Mouse (Mus musculus) macrophage (primary cell): ENCODE data around the gene Hipk4. TPM values are rescaled to one million over a fixed set of nuclear protein-coding genes. Genes with fewer than 3 reads are reported as not detected.

Experiments
- H3K27ac ChIP-seq: fragments of 350-480 bp; formaldehyde crosslinking; 2 replicates; pipeline ENCODE4 v1.9.0; 2021
- H3K36me3 ChIP-seq: fragments of 350-480 bp; formaldehyde crosslinking; 2 replicates; pipeline ENCODE4 v1.9.0; 2021; ENCODE audit errors: inconsistent target
- H3K4me3 ChIP-seq: fragments of 350-480 bp; formaldehyde crosslinking; 2 replicates; pipeline ENCODE4 v1.9.0; 2021; ENCODE audit errors: inconsistent target
- H3K79me2 ChIP-seq: fragments of 350-480 bp; formaldehyde crosslinking; 2 replicates; pipeline ENCODE4 v1.9.0; 2021; ENCODE audit errors: inconsistent target
- WGBS: methylation state at CpG from one replicate; pipeline ENCODE4 v1.1.7; 2026; ENCODE audit warnings: inconsistent platforms; ENCODE audit not compliant: missing documents; 5-methylcytosine and 5-hydroxymethylcytosine counted together
- polyA plus RNA-seq: library from polyadenylated mRNA; stranded (reverse); fragments of 250-400 nt; gene quantifications from 3 replicates; pipeline ENCODE4 v1.2.4, GENCODE M21; 2018; ENCODE audit warnings: inconsistent platforms

Hipk4 gene
- polyA plus RNA-seq, 1 experiment from 2014 or later, result 0.04 TPM

- 85% methylated on average over 2 of the region's 2 CpGs for WGBS
These were observed 12.3 kb upstream of the Hipk4 start for GRCm38 (mm10) chr7:27510809-27511208.

DNA sequence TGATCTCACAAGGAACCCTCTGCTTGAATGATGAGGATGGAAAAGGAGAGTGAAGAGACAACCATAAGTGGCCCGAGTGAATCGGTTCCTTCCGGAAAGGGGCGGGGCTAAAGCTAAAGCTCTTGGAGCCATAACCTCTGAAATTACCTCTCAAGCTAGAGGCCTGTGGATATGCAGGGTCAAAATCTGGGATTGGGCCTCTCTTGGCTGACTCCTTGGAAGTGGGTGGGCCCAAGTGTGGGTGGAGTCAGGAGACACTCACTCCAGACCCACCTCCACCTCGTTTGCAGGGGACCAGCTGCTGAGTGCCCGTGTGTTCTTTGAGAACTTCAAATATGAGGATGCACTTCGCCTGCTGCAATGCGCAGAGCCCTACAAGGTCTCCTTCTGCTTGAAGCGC, 8.1 kb upstream of the Hipk4 start:
- no peak overlapping the region for H3K27ac ChIP-seq
- WGBS, result 85% methylated on average over 9 of the region's 9 CpGs
- H3K36me3 ChIP-seq, result no peaks in the 10 kb centered on the region
- H3K4me3 ChIP-seq, result no peak overlapping the region
- H3K79me2 ChIP-seq, result no peaks in the 10 kb centered on the region

More at GRCm38 (mm10) chr7:27510809-27511208, 12.3 kb upstream of the Hipk4 start:
- Histone ChIP-seq H3K27ac (no peak overlapping the region), H3K4me3 (no peak overlapping the region), H3K36me3 (no peaks in the 10 kb centered on the region), H3K79me2 (no peaks in the 10 kb centered on the region)

DNA sequence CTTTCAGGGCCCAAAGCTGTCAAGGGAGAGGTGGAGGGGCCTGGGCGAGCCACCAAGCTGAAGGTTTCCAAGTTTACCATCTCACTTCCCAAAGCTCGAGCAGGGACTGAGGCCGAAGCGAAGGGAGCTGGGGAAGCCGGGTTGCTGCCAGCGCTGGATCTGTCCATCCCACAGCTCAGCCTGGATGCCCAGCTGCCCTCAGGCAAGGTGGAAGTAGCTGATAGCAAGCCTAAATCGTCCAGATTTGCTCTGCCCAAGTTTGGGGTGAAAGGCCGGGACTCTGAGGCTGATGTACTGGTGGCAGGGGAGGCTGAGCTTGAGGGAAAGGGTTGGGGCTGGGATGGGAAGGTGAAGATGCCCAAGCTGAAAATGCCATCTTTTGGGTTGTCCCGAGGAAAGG, 4.8 kb upstream of the Hipk4 start:
- Histone ChIP-seq H3K4me3 (no peak overlapping the region), H3K27ac (no peak overlapping the region), H3K79me2 (no peaks in the 10 kb centered on the region), H3K36me3 (no peaks in the 10 kb centered on the region)
- 85% methylated on average over 9 of the region's 9 CpGs for WGBS

- Histone ChIP-seq H3K27ac (no peak overlapping the region), H3K79me2 (no peaks in the 10 kb centered on the region), H3K4me3 (no peak overlapping the region)
These were observed 3.0 kb upstream of the Hipk4 start for GRCm38 (mm10) chr7:27520104-27520503.

GRCm38 (mm10) chr7:27520599-27520998, 2.5 kb upstream of the Hipk4 start:
- Histone ChIP-seq H3K36me3 (no peaks in the 10 kb centered on the region), H3K4me3 (no peak overlapping the region), H3K79me2 (no peaks in the 10 kb centered on the region), H3K27ac (no peak overlapping the region)
- 73% methylated on average over 1 of the region's 1 CpGs for WGBS

More at GRCm38 (mm10) chr7:27520104-27520503, 3.0 kb upstream of the Hipk4 start:
- H3K36me3 ChIP-seq, result no peaks in the 10 kb centered on the region

GRCm38 (mm10) chr7:27523805-27524204, 738 bp downstream of the Hipk4 start:
- Histone ChIP-seq H3K36me3 (no peaks in the 10 kb centered on the region), H3K4me3 (no peak overlapping the region), H3K79me2 (no peaks in the 10 kb centered on the region), H3K27ac (no peak overlapping the region)
- WGBS, result 94% methylated on average over 13 of the region's 13 CpGs

DNA sequence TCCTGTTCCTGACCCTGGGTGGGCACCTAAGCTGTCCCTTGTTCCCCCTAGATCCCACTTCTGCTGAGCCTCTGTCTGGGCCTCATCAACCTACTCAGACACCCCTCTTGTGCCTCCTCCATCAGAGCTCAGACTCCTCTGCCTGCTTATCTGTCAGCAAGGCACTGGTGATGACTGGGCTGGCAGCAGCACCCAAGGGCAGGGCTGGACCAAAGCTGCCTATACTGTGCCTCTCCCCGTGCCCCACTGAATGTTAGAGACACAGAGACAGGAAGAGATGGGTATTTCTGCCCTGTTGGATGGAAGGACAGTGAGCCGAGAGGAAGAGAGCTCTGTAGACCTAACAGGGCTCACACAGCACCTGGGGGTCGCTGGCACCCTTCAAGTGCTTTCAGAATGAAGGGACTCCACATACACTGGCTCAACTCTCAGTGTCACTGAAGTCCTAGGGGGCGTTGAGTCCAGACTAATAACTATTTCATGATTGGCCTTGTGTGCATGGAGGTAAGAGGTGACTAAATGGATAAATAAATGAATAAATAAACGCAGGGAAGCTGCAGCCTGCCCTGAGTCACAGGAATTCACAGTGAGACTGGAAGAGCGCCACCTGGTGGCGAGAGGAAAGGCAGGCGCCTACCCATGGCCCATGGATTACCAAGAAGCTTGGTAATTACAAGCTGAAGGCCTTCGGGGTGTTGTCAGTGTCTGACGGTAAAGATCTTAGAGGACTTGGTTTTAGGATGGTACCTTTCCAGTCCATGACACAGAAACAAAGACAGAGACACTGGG, 3.2 kb downstream of the Hipk4 start:
- H3K4me3 ChIP-seq, result no peak overlapping the region
- no peak overlapping the region for H3K27ac ChIP-seq
- H3K36me3 ChIP-seq, result no peaks in the 10 kb centered on the region; the same call in 1 of the 2 replicates
- no peaks in the 10 kb centered on the region for H3K79me2 ChIP-seq
- 22% methylated on average over 10 of the region's 10 CpGs for WGBS

GRCm38 (mm10) chr7:27529070-27529469, 6.0 kb downstream of the Hipk4 start:
- Histone ChIP-seq H3K4me3 (no peak overlapping the region), H3K27ac (no peak overlapping the region), H3K36me3 (peaks cover 22% of the 10 kb centered on the region), H3K79me2 (no peaks in the 10 kb centered on the region)
- WGBS, result 94% methylated on average over 21 of the region's 21 CpGs

DNA sequence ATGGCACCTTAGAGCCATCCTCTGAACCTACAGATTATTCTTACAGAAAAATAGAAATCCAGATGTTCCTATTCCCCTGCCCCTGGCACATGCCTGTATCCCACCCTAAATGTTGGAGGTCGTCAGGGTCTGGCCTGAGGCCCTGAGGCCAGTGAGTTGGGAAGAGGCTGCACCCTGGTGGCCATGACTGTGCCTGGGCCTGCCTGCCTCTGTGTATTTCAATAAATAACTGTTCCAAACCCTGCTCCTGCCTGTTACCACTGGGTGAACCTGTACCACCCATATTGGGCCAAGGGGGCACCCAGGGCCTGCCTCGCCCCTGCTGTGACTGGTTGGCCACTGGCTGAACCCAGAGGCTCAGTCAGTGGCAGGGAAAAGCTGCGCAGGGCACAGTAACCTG, 7.9 kb downstream of the Hipk4 start:
- Histone ChIP-seq H3K36me3 (peaks cover 32% of the 10 kb centered on the region), H3K4me3 (no peak overlapping the region), H3K27ac (no peak overlapping the region), H3K79me2 (no peaks in the 10 kb centered on the region)
- 85% methylated on average over 3 of the region's 3 CpGs for WGBS

- no peaks in the 10 kb centered on the region for H3K79me2 ChIP-seq
- H3K27ac ChIP-seq, result no peak overlapping the region
- H3K4me3 ChIP-seq, result no peak overlapping the region
- peaks cover 32% of the 10 kb centered on the region for H3K36me3 ChIP-seq
- 100% methylated on average over 6 of the region's 10 CpGs for WGBS
These were observed 8.6 kb downstream of the Hipk4 start for GRCm38 (mm10) chr7:27531707-27532106.

- H3K36me3 ChIP-seq, result peaks cover 37% of the 10 kb centered on the region
- no peak overlapping the region for H3K27ac ChIP-seq
- no peaks in the 10 kb centered on the region for H3K79me2 ChIP-seq
- WGBS, result 94% methylated on average over 9 of the region's 9 CpGs
- no peak overlapping the region for H3K4me3 ChIP-seq
These were observed 9.5 kb downstream of the Hipk4 start for GRCm38 (mm10) chr7:27532480-27533050.

DNA sequence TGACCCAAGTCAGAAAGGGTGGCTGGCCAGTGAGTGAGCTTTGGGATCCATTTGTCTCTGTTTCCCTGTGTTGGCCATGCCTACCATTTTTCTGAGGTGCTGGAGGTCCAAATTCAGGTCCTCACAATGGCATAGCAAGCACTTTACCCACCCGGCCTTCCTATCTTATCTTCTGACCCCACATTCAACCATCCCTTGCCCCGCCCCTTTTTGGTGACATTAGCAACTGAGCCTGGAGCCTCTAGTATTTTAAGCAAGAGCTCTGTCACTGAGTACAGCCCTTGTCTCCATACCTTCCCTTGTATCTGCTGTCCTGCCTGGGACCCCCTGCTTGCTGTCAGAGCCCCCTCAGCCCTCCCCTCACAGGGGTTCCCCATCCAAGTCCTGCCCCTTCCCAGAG, 12.3 kb downstream of the Hipk4 start:
- WGBS, result 93% methylated on average over 2 of the region's 2 CpGs
- H3K4me3 ChIP-seq, result no peak overlapping the region
- H3K36me3 ChIP-seq, result peaks cover 52% of the 10 kb centered on the region
- H3K27ac ChIP-seq, result no peak overlapping the region
- H3K79me2 ChIP-seq, result no peaks in the 10 kb centered on the region; the same call in 1 of the 2 replicates

DNA sequence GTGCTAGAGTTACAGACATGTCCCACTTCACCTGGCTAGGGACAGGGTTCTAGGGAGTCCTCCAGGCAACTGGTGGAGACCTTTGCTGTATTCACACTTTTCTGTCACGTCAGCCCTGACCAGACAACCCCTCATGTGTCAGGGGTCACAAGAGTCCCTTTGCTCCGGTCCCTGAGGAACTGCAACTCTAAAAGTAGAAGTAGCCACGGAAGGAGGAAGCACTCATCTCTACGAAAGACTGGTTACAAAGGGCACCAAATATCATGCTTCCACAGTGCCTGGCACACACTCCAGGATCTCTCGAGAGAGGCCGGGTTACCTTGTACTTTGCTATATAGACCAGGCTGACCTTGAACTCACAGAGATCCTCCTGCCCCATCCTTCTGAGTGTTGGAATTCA, 13.6 kb downstream of the Hipk4 start:
- 23% methylated on average over 6 of the region's 6 CpGs for WGBS
- Histone ChIP-seq H3K4me3 (no peak overlapping the region), H3K27ac (peak overlapping the region; percentile 80), H3K79me2 (peaks cover 9% of the 10 kb centered on the region; the same call in 1 of the 2 replicates), H3K36me3 (peaks cover 57% of the 10 kb centered on the region)

DNA sequence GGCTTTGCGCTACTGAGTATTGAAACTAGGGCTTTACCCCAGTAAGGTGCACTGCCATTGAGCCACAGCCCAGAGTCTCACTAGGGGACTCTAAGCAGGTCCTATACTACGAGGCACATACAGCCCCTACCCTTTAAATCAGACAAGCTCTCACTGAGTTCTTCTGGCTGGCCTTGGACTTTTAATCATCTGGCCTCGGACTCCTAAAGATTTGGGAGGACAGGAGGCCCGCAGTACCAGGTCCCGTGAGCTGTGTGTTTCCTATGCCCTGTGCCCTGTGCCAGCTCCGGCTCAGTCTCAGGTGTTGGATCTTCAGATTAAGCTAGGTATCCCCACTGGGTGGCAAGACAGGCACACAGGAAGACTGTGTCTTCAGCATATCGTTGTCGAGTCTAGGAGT, 14.9 kb downstream of the Hipk4 start:
- Histone ChIP-seq H3K79me2 (peaks cover 18% of the 10 kb centered on the region; the same call in 1 of the 2 replicates), H3K27ac (peak overlapping the region; percentile 80; the same call in 1 of the 2 replicates), H3K36me3 (peaks cover 43% of the 10 kb centered on the region), H3K4me3 (no peak overlapping the region)
- 92% methylated on average over 8 of the region's 8 CpGs for WGBS

GRCm38 (mm10) chr7:27538797-27539196, 15.7 kb downstream of the Hipk4 start:
- 94% methylated on average over 2 of the region's 2 CpGs for WGBS
- Histone ChIP-seq H3K27ac (no peak overlapping the region), H3K36me3 (peaks cover 35% of the 10 kb centered on the region), H3K79me2 (peaks cover 18% of the 10 kb centered on the region; the same call in 1 of the 2 replicates), H3K4me3 (no peak overlapping the region)
